Mouse (Mus musculus) testis, adult 2 months (tissue): ENCODE results near the gene Crlf1.

Source experiments
- CTCF ChIP-seq: fragments of 200-500 bp; IDR thresholded peaks from 2 replicates; pipeline ENCODE4 v1.5.1; 2012; ENCODE audit warnings: low read depth, mild to moderate bottlenecking, inconsistent platforms, low read length, moderate library complexity; ENCODE audit not compliant: control insufficient read depth, insufficient read depth, insufficient replicate concordance
- POLR2A ChIP-seq: fragments of 200-500 bp; IDR thresholded peaks from 2 replicates; pipeline ENCODE4 v1.6.1; 2012; ENCODE audit warnings: low read depth, mild to moderate bottlenecking, inconsistent platforms, low read length, moderate library complexity; ENCODE audit not compliant: control insufficient read depth

DNA sequence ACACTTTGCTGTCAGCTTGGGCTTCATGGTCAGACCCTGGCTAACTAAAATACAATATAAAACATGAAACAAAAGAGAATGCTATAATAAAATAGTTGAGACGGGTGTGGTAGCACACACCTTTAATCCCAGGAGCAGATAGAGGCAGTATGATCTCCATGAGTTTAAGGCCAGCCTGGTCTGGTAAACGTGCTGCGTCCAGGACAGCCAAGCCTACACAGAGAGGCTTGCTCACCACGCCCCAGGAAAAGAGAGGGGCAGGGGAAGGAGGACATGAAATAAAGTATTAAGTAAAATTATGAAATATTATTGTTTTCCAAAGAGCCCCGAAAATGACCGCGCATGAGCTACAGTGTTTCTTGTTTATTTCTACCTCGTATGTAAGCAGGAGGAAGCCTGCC lies 34.2 kb downstream of the Crlf1 start:
- TF ChIP-seq CTCF (no peak), POLR2A (no peak)
